In the genomic region with DNA sequence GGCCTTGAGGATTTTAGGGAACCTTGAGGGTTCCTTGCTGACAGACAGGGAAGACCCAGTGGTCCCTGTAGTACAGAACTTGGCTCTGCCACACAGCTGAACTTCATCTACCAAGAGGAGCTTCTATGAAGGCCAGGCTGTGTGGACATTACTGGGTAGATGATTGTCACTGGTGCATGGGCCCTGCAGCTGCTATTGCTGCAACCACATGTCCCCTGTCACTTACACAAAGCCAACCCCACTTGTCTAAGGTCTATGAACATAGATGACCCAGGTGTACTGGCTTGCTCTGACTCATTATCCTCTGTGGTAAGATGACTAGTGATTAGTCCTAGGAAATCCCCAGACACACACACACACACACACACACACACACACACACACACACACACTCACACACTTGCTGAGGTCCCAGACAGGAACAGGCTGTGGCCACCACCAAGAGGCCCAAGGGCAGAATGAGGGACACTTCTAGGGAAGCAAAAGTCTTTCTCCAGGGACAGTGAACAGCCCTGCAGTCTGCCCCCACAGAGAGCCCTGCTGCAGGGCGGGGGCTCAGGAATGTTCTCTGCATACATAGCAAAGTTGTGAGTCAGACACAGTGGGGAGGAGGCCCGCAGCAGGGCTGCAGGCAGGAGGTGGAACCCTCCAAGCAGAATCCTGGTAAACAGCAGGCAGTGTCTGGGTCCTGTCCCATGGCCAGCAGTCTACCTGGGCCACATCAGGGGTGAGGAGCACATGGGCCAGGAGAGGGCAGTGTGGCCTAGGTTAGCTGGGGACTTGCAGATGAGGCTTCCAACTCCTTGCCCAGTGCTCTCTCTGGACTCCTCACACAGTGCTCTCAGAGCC, we compare ENCODE assay signal across 9 mouse cellular contexts. TPM values are rescaled to one million over a fixed set of nuclear protein-coding genes. Genes with fewer than 3 reads are reported as not detected.
DNase-seq lines count a peak whose midpoint lies in the region; ATAC-seq lines count a peak whose summit lies in the region.
"Had no signal": no experiment of that assay in that cellular context is flagged by ENCODE, and none has a peak within 500 bp of the region (broad histone marks: within the 10 kb centered on the region; RNA-seq: fewer than 3 reads in every experiment).

No protein-coding gene starts in this region.

- peaks cover 8% of the 10 kb centered on the region for H3K4me1 ChIP-seq in hindbrain, embryonic 12.5 days
- no peaks in the 10 kb centered on the region for H3K4me1 ChIP-seq in hindbrain, embryonic 11.5 days (replicated peaks; ENCODE audit: control insufficient read depth, insufficient read depth, low read length)
- peaks cover 15% of the 10 kb centered on the region for H3K4me1 ChIP-seq in embryonic facial prominence, embryonic 14.5 days (ENCODE audit: control insufficient read depth, insufficient read depth, low read length)
- peaks cover 13% of the 10 kb centered on the region for H3K4me1 ChIP-seq in limb, embryonic 12.5 days (replicated peaks)
- H3K4me1 ChIP-seq in forebrain, embryonic 15.5 days = no peaks in the 10 kb centered on the region
- H3K4me1 ChIP-seq: liver, embryonic 15.5 days had no signal

- intact Hi-C loops in heart, postnatal 36 days (cut with DNase I) = loop anchor here (5.0 kb wide), 1 partner anchor 80 kb away; no protein-coding TSS in a partner anchor

- H3K4me3 ChIP-seq in hindbrain, embryonic 12.5 days = no peak overlapping the region
- no peak overlapping the region for H3K4me3 ChIP-seq in hindbrain, embryonic 11.5 days (ENCODE audit: low read depth, low read length)
- no peak overlapping the region for H3K4me3 ChIP-seq in embryonic facial prominence, embryonic 14.5 days (ENCODE audit: low read depth, low read length)
- H3K4me3 ChIP-seq in limb, embryonic 12.5 days (replicated peaks) = no peak overlapping the region
- H3K4me3 ChIP-seq in forebrain, embryonic 15.5 days = no peak overlapping the region
- H3K4me3 ChIP-seq: liver, embryonic 15.5 days had no signal

- H3K27ac ChIP-seq in hindbrain, embryonic 12.5 days = no peak overlapping the region
- no peak overlapping the region for H3K27ac ChIP-seq in hindbrain, embryonic 11.5 days (ENCODE audit: low read depth, low read length)
- peak overlapping the region; percentile 76 for H3K27ac ChIP-seq in embryonic facial prominence, embryonic 14.5 days (replicated peaks; ENCODE audit: low read depth, low read length)
- H3K27ac ChIP-seq in limb, embryonic 12.5 days = peak overlapping the region; percentile 64; the same call in 1 of the 2 replicates
- no peak overlapping the region for H3K27ac ChIP-seq in forebrain, embryonic 15.5 days (replicated peaks)
- H3K27ac ChIP-seq: liver, embryonic 15.5 days had no signal

- peak; percentile 35 for ATAC-seq in hindbrain, embryonic 12.5 days (ENCODE audit: low FRiP score)
- ATAC-seq in hindbrain, embryonic 11.5 days (ENCODE audit: low FRiP score) = no peak
- peak; percentile 93 for ATAC-seq in embryonic facial prominence, embryonic 14.5 days (ENCODE audit: low read depth)
- peak; percentile 54; the same call in 1 of the 2 replicates for ATAC-seq in limb, embryonic 12.5 days (ENCODE audit: insufficient number of reproducible peaks, insufficient read depth, low FRiP score, low TSS enrichment, low read depth)
- ATAC-seq in neutrophil, adult 5-6 weeks (ENCODE audit: extremely low read depth, insufficient number of reproducible peaks, low FRiP score, poor library complexity, severe bottlenecking) = peak; percentile 19; the same call in 1 of the 2 replicates
- no peak for ATAC-seq in forebrain, embryonic 15.5 days (replicated peaks)

- no peak overlapping the region for H3K4me2 ChIP-seq in hindbrain, embryonic 12.5 days (replicated peaks)
- H3K4me2 ChIP-seq in hindbrain, embryonic 11.5 days (replicated peaks; ENCODE audit: low read depth, low read length) = no peak overlapping the region
- no peak overlapping the region for H3K4me2 ChIP-seq in embryonic facial prominence, embryonic 14.5 days (ENCODE audit: low read depth, low read length)
- H3K4me2 ChIP-seq in limb, embryonic 12.5 days = no peak overlapping the region
- H3K4me2 ChIP-seq in forebrain, embryonic 15.5 days (replicated peaks) = no peak overlapping the region
- H3K4me2 ChIP-seq: liver, embryonic 15.5 days had no signal

- no peaks in the 10 kb centered on the region for H3K9me3 ChIP-seq in hindbrain, embryonic 12.5 days (replicated peaks)
- H3K9me3 ChIP-seq in hindbrain, embryonic 11.5 days (ENCODE audit: control insufficient read depth, low read length) = no peaks in the 10 kb centered on the region
- H3K9me3 ChIP-seq in embryonic facial prominence, embryonic 14.5 days (ENCODE audit: control insufficient read depth, low read length) = no peaks in the 10 kb centered on the region
- H3K9me3 ChIP-seq in limb, embryonic 12.5 days = no peaks in the 10 kb centered on the region; the same call in 1 of the 2 replicates
- H3K9me3 ChIP-seq in forebrain, embryonic 15.5 days = no peaks in the 10 kb centered on the region
- H3K9me3 ChIP-seq: liver, embryonic 15.5 days had no signal

- no peak for DNase-seq in hindbrain, embryonic 11.5 days (ENCODE audit: low spot score)
- peak; percentile 60 for DNase-seq in R1 (ENCODE audit: low read depth, low spot score)
- peak; percentile 89 for DNase-seq in embryonic facial prominence, embryonic 14.5 days (ENCODE audit: low spot score)
- peak; percentile 42 to 56 for DNase-seq in heart, postnatal 36 days

- H3K27me3 ChIP-seq in hindbrain, embryonic 12.5 days = no peaks in the 10 kb centered on the region
- no peaks in the 10 kb centered on the region for H3K27me3 ChIP-seq in hindbrain, embryonic 11.5 days (ENCODE audit: control insufficient read depth, insufficient read depth, low read length)
- H3K27me3 ChIP-seq in embryonic facial prominence, embryonic 14.5 days (replicated peaks; ENCODE audit: control insufficient read depth, insufficient read depth, low read length) = no peaks in the 10 kb centered on the region
- no peaks in the 10 kb centered on the region for H3K27me3 ChIP-seq in limb, embryonic 12.5 days
- H3K27me3 ChIP-seq in forebrain, embryonic 15.5 days = no peaks in the 10 kb centered on the region
- H3K27me3 ChIP-seq: liver, embryonic 15.5 days had no signal

- no peaks in the 10 kb centered on the region for H3K36me3 ChIP-seq in hindbrain, embryonic 12.5 days
- no peaks in the 10 kb centered on the region for H3K36me3 ChIP-seq in hindbrain, embryonic 11.5 days (ENCODE audit: control insufficient read depth, insufficient read depth, low read length)
- H3K36me3 ChIP-seq in embryonic facial prominence, embryonic 14.5 days (ENCODE audit: control insufficient read depth, insufficient read depth, low read length) = no peaks in the 10 kb centered on the region
- H3K36me3 ChIP-seq in limb, embryonic 12.5 days = no peaks in the 10 kb centered on the region
- H3K36me3 ChIP-seq in forebrain, embryonic 15.5 days = no peaks in the 10 kb centered on the region
- H3K36me3 ChIP-seq: liver, embryonic 15.5 days had no signal

- WGBS in hindbrain, embryonic 12.5 days = 50% methylated on average over 2 of the region's 2 CpGs
- 26% methylated on average over 2 of the region's 2 CpGs for WGBS in hindbrain, embryonic 11.5 days
- WGBS in embryonic facial prominence, embryonic 14.5 days = 0% methylated on average over 2 of the region's 2 CpGs
- WGBS in limb, embryonic 12.5 days = 18% methylated on average over 2 of the region's 2 CpGs
- WGBS in forebrain, embryonic 15.5 days = 30% methylated on average over 2 of the region's 2 CpGs

- H3K9ac ChIP-seq in hindbrain, embryonic 12.5 days = no peak overlapping the region
- no peak overlapping the region for H3K9ac ChIP-seq in hindbrain, embryonic 11.5 days (ENCODE audit: low read depth, low read length)
- H3K9ac ChIP-seq in embryonic facial prominence, embryonic 14.5 days (ENCODE audit: low read depth, low read length) = 0 out of 2 replicates have a peak overlapping the region, but pooled peaks have one; percentile 21
- peak overlapping the region; percentile 24; the same call in 1 of the 2 replicates for H3K9ac ChIP-seq in limb, embryonic 12.5 days (replicated peaks)
- H3K9ac ChIP-seq in forebrain, embryonic 15.5 days (replicated peaks) = no peak overlapping the region
- H3K9ac ChIP-seq: liver, embryonic 15.5 days had no signal

RNA-seq across cellular contexts. Expression of a gene that starts 14.1 kb away (rescaled TPM):
- polyA plus RNA-seq in hindbrain, embryonic 12.5 days (2016; fragmentation: Nextera tagmentation; extraction: Ambion mirVana) = 0.35 TPM in 1 of 2 replicates, not detected in the other
- 0.97 TPM in 1 of 2 replicates, not detected in the other for polyA plus RNA-seq in hindbrain, embryonic 11.5 days (2014; fragmentation: Nextera tagmentation; extraction: Ambion mirVana)
- polyA plus RNA-seq in embryonic facial prominence, embryonic 14.5 days (2014; fragmentation: Nextera tagmentation; extraction: Ambion mirVana) = not detected in 2 replicates
- total RNA-seq in heart, postnatal 36 days (2021) = not detected
- 0.41 TPM in 1 of 2 replicates, not detected in the other for polyA plus RNA-seq in limb, embryonic 12.5 days (2016; fragmentation: Nextera tagmentation; extraction: Ambion mirVana)
- total RNA-seq in neutrophil, adult 5-6 weeks (2017) = 0.74 and 0.93 TPM in 2 replicates
- 0.34 TPM in 1 of 2 replicates, not detected in the other for polyA plus RNA-seq in forebrain, embryonic 15.5 days (2015; fragmentation: Nextera tagmentation; extraction: Ambion mirVana)

Comparison
In these comparisons a context has a peak if more than half of its experiments do, and no peak if none do; other contexts are left out.
1. ATAC-seq: peak in hindbrain, embryonic 12.5 days (single experiment), embryonic facial prominence, embryonic 14.5 days (single experiment), limb, embryonic 12.5 days (single experiment) and neutrophil, adult 5-6 weeks (single experiment); none in hindbrain, embryonic 11.5 days (single experiment) and forebrain, embryonic 15.5 days (single experiment).
2. H3K27ac ChIP-seq: peak in embryonic facial prominence, embryonic 14.5 days (single experiment) and limb, embryonic 12.5 days (single experiment); none in hindbrain, embryonic 12.5 days (single experiment), hindbrain, embryonic 11.5 days (single experiment) and forebrain, embryonic 15.5 days (single experiment).
3. H3K9ac ChIP-seq: peak in embryonic facial prominence, embryonic 14.5 days (single experiment) and limb, embryonic 12.5 days (single experiment); none in hindbrain, embryonic 12.5 days (single experiment), hindbrain, embryonic 11.5 days (single experiment) and forebrain, embryonic 15.5 days (single experiment).